Mouse (Mus musculus): ENCODE results near the gene Ttll8. TPM values are rescaled to one million over a fixed set of nuclear protein-coding genes. Genes with fewer than 3 reads are reported as not detected.

Gene Ttll8
- polyA plus RNA-seq (2016; fragmentation: Nextera tagmentation; extraction: Ambion mirVana): not detected in 2 replicates

DNA sequence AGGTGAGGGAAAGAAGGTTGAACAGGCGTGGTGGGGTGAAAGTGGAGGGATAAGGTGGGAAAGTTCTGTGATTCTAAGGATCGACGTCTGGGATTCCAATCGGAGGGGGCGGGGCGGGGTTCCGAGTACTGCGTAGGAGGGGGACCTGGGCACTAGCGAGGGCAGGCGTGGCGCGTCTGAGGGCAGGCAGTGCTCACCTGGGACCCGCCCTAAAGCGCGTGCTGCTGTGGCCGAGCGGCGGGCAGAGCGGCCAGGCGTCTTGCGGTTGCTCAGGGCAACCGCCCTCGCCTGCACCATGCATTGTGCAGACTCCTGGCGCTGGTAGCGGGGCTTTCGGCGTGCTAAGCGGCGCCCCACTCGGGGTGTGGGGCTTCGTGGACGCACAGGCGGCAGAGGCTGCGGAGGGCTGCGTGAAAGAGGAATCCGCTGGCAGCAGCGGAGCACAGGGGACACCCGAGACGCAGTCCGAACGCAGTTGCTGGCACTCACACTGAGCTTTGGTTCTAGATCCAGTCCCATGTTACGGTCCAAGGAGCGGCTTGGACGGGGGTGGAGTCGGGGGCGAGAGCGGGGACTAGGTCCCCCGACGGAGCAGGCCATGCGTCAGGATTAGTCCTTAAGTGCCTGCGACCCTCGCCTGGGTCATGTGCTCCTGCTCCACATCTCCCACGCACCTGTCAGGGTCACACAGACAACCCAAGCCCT lies at the start of gene Ttll8:
TSS of gene Ttll8 (minus strand) at position 51 of the 705 bp plus-strand sequence.
- no peak within 1 kb of the TSS for H3K27ac ChIP-seq (replicated peaks)
- H3K9me3 ChIP-seq: no peaks in the 10 kb centered on the region
- no peaks in the 10 kb centered on the region for H3K36me3 ChIP-seq (replicated peaks)
- H3K4me3 ChIP-seq: peak within 1 kb of the TSS; percentile 61
- H3K4me1 ChIP-seq: peaks cover 15% of the 10 kb centered on the region
- peaks cover 50% of the 10 kb centered on the region for H3K27me3 ChIP-seq (replicated peaks; ENCODE audit: low read depth, poor library complexity, severe bottlenecking)
- DNase-seq (ENCODE audit: low spot score): peak; percentile 50
- 5% methylated on average over 53 of the region's 53 CpGs for WGBS

DNA sequence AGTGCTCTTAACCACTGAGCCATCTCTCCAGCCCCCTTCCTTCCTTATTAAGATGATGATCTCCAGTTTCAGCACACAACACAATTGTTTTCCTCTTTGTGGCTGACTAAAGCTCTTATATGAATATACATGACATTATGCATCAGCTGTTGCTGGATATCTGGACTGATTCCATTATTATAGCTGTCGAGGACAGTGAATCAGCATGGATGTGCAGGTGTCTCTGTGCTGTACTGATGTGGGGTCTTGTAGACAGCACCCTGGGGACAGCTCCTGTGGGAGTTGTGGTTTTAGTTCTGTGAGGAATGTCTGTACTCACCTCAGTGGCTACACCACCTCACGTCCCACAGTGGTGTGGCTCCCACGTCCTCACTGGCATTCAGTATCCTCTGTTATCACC lies 47.0 kb upstream of the Ttll8 start:
- WGBS: 83% methylated on average over 3 of the region's 3 CpGs
- no peaks in the 10 kb centered on the region for H3K36me3 ChIP-seq (replicated peaks)
- H3K4me3 ChIP-seq: no peak overlapping the region
- H3K27ac ChIP-seq (replicated peaks): no peak overlapping the region
- H3K4me1 ChIP-seq: no peaks in the 10 kb centered on the region
- DNase-seq (ENCODE audit: low spot score): no peak
- no peaks in the 10 kb centered on the region for H3K27me3 ChIP-seq (replicated peaks; ENCODE audit: low read depth, poor library complexity, severe bottlenecking)
- H3K9me3 ChIP-seq: no peaks in the 10 kb centered on the region

DNA sequence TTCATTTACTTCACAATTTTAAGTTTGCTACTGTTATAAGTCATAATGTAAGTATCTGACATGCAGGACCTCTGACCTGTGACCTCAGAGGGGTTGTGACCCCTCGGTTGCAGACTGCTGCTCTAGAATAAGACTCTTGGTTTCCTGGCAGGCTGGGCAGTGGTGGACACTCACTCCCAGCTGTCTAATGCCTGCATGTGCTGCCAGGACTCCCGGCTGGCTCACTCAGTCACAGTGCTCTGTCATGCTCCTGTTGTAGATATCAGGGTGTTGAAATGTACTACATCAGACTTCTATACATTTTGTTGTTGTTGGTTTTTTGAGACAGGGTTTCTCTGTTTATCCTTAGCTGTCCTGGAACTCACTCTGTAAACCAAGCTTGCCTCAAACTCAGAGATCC lies 46.1 kb upstream of the Ttll8 start:
- DNase-seq (ENCODE audit: low spot score): no peak
- H3K27ac ChIP-seq (replicated peaks): no peak overlapping the region
- WGBS: 50% methylated on average over 2 of the region's 2 CpGs
- no peaks in the 10 kb centered on the region for H3K9me3 ChIP-seq
- no peaks in the 10 kb centered on the region for H3K36me3 ChIP-seq (replicated peaks)
- H3K4me1 ChIP-seq: no peaks in the 10 kb centered on the region
- H3K27me3 ChIP-seq (replicated peaks; ENCODE audit: low read depth, poor library complexity, severe bottlenecking): no peaks in the 10 kb centered on the region
- H3K4me3 ChIP-seq: no peak overlapping the region

DNA sequence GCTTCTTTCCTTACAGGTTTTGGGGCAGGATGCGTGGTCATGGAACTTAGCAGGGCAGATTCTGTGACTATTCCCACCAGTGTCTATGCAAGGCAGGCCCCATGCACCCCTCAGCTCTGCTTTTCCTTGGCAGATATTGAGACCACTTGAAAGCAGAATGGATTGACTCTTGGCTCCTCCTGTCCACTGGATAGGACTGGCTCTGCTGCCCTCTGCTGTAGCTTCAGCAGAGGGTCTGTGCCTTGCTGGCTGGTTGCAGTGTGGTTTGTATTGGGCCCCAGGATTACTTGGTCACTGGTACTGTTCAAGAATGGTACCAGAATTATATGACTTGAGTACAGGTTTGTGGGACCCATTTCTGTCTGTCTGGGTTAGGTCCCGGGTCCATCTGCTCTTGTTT lies 44.9 kb upstream of the Ttll8 start:
- Histone ChIP-seq H3K27me3 (replicated peaks; ENCODE audit: low read depth, poor library complexity, severe bottlenecking) (no peaks in the 10 kb centered on the region), H3K4me3 (no peak overlapping the region), H3K36me3 (replicated peaks) (no peaks in the 10 kb centered on the region), H3K27ac (replicated peaks) (no peak overlapping the region), H3K4me1 (no peaks in the 10 kb centered on the region), H3K9me3 (no peaks in the 10 kb centered on the region)
- no peak for DNase-seq (ENCODE audit: low spot score)
- WGBS: 79% methylated on average over 2 of the region's 2 CpGs

DNA sequence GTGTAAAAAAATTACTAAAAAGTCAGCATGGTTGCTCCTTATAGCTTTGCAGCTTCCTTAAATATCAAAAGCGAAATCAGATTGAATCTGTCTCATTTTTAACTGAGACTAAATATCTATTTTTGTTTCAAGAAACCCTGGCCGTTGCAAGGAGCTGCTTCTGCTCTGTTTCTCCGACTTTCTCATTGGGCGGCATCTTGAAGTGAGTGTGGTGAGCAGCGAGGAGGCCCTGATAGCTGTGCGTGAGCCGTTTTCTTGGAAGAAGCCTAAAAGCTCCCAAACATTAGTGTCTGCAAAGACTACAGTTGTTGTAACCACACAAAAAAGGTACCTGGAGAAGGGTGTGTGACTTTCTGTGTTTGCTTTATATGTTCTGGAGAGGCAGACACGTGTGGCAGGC lies 44.4 kb upstream of the Ttll8 start:
- no peak overlapping the region for H3K4me3 ChIP-seq
- no peaks in the 10 kb centered on the region for H3K27me3 ChIP-seq (replicated peaks; ENCODE audit: low read depth, poor library complexity, severe bottlenecking)
- H3K27ac ChIP-seq (replicated peaks): no peak overlapping the region
- no peaks in the 10 kb centered on the region for H3K4me1 ChIP-seq
- H3K9me3 ChIP-seq: no peaks in the 10 kb centered on the region
- 79% methylated on average over 8 of the region's 8 CpGs for WGBS
- H3K36me3 ChIP-seq (replicated peaks): no peaks in the 10 kb centered on the region
- DNase-seq (ENCODE audit: low spot score): no peak

DNA sequence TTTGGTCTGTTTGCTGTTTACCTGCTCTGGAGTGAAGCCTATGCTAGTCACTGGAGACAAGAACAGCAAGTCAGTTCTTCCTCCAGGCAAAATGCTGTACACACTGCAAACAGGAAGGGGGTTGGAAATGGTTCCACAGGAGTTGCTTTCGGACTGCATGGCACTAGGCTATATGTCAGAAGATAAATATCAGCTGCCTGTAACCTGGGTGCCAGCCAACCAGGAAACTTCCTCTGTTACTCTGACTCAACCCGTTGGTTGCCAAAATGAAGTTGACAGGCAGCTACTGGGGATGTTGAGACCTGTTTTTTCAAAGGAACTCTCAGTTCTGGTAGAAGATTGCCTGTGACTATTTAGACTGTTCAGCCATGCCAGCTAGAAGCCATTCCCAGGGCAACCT lies 35.0 kb upstream of the Ttll8 start:
- 76% methylated on average over 2 of the region's 2 CpGs for WGBS
- H3K36me3 ChIP-seq (replicated peaks): no peaks in the 10 kb centered on the region
- no peak overlapping the region for H3K4me3 ChIP-seq
- H3K9me3 ChIP-seq: no peaks in the 10 kb centered on the region
- no peak overlapping the region for H3K27ac ChIP-seq (replicated peaks)
- H3K4me1 ChIP-seq: no peaks in the 10 kb centered on the region
- DNase-seq (ENCODE audit: low spot score): no peak
- H3K27me3 ChIP-seq (replicated peaks; ENCODE audit: low read depth, poor library complexity, severe bottlenecking): no peaks in the 10 kb centered on the region

DNA sequence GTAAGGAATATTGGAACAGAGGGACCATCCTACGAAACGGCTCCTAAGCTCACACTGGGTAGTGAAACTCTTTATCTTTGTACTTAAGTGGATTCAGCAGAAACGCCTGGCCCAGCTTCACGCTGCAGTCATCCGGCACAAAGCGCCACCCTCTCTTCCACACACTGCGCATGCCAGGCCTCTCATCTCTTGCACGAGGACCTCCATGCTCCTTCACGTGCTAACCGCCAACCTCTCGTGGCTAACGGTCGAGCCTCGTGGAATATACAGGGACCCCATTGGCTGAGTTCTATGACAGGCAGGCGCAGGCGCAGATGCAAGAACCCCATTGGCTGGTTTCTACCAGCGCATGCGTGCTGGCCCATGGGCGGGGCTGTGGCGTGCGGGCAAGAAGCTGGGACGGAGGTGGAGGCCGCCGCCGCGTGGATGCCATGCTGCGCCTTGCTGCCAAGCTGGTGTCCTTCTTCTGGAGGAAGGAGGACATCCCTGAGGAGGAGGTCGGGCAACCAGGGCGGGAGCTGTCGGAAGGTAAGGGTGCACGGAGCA lies 28.4 kb upstream of the Ttll8 start, which contains the start of gene Mov10l1:
TSS of gene Mov10l1 (plus strand) at position 376 of the 546 bp plus-strand sequence.
- no peaks in the 10 kb centered on the region for H3K9me3 ChIP-seq

DNA sequence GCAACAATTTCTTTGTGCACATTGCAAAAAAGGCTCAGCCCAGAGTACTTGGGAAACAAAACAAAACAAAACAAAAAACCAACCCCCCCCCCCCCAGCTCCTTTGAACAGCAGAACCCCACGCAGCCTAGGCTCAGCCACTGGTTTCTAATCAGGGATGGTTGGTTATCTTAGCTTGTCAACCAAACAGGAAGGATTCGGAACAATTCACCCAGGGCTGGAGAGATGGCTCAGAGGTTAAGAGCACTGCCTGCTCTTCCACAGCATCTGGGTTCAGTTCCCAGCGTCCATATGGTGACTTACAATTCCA lies 24.9 kb upstream of the Ttll8 start:
- no peak for DNase-seq (ENCODE audit: low spot score)
- Histone ChIP-seq H3K36me3 (replicated peaks) (no peaks in the 10 kb centered on the region), H3K4me3 (no peak overlapping the region), H3K27me3 (replicated peaks; ENCODE audit: low read depth, poor library complexity, severe bottlenecking) (no peaks in the 10 kb centered on the region), H3K9me3 (no peaks in the 10 kb centered on the region), H3K4me1 (peaks cover 3% of the 10 kb centered on the region; the same call in 1 of the 2 replicates), H3K27ac (replicated peaks) (no peak overlapping the region; the same call in 1 of the 2 replicates)
- 53% methylated on average over 3 of the region's 3 CpGs for WGBS

More for the DNA sequence above, 28.4 kb upstream of the Ttll8 start, which contains the start of gene Mov10l1:
- Histone ChIP-seq H3K27me3 (replicated peaks; ENCODE audit: low read depth, poor library complexity, severe bottlenecking) (no peaks in the 10 kb centered on the region), H3K4me1 (peaks cover 3% of the 10 kb centered on the region; the same call in 1 of the 2 replicates), H3K36me3 (replicated peaks) (no peaks in the 10 kb centered on the region), H3K4me3 (no peak within 1 kb of the TSS), H3K27ac (replicated peaks) (no peak within 1 kb of the TSS)
- WGBS: 93% methylated on average over 31 of the region's 31 CpGs
- no peak for DNase-seq (ENCODE audit: low spot score)

DNA sequence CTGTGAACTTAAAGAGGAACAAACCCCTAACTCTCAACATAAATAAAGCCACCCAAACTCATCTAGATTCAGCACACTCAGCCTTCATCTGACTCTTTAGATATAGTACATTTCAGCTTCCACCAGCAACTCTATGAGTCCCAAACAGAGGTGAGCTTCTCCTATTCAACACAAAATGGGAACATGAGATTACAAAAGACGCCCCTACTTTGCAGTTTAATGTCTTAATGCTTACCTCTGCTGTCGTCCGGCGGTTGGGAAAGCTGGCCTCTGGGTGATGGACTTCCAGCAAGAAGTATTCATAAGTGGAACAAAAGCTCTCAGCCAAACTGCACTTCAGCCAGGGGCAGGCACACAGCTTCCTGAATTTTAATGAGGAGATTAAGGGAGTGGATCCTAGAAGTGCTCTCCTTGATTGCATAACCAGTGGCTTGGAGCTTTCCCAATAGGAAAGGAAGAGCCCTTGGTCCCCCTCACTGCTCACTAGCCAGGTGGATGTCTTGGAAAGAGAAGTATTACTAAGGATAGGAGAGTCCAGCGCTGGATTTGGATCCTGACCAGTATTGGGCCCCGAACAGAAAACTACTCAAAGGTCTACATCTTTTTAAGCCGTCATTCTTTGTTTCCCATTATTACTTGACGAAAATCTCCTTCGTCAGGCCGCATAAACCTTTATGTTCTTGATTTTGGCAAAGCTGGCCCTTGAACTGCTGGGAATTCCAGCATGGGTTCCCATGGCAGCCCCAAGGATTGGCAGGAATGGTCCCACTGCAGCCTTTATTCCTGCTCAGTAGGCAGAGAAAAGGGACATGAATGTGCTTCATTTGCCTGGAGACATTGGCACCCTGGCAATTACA lies 24.3 kb upstream of the Ttll8 start, which contains the start of gene Mlc1:
TSS of gene Mlc1 (minus strand) at position 727 of the 857 bp plus-strand sequence.
- H3K36me3 ChIP-seq (replicated peaks): no peaks in the 10 kb centered on the region
- no peaks in the 10 kb centered on the region for H3K27me3 ChIP-seq (replicated peaks; ENCODE audit: low read depth, poor library complexity, severe bottlenecking)
- H3K4me1 ChIP-seq: peaks cover 3% of the 10 kb centered on the region; the same call in 1 of the 2 replicates
- peak within 1 kb of the TSS; percentile 31; the same call in 1 of the 2 replicates for H3K27ac ChIP-seq (replicated peaks)
- H3K9me3 ChIP-seq: no peaks in the 10 kb centered on the region
- no peak within 1 kb of the TSS for H3K4me3 ChIP-seq
- 63% methylated on average over 10 of the region's 10 CpGs for whole genome bisulfite sequencing
- DNase-seq (ENCODE audit: low spot score): no peak

DNA sequence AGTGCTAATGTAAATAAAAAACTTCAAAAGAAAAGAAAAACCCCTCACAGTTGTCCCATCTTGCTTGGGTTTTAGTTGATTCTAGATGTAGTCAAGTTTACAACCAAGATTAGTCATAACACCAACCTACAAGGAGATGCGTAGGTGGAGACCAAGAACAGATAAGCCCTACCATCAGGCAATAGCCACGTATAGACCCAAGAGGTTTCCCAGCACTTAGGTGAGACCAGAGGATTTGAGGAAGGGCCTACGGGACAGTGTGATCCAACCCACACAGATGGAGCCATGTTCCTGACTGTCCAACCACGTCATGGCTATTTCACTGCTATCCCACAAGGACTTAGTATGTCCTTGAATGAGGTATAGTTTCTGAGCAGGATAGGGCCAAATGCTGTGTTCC lies 18.1 kb upstream of the Ttll8 start:
- Histone ChIP-seq H3K4me3 (no peak overlapping the region), H3K4me1 (no peaks in the 10 kb centered on the region), H3K27me3 (replicated peaks; ENCODE audit: low read depth, poor library complexity, severe bottlenecking) (no peaks in the 10 kb centered on the region), H3K36me3 (replicated peaks) (no peaks in the 10 kb centered on the region), H3K9me3 (no peaks in the 10 kb centered on the region), H3K27ac (replicated peaks) (no peak overlapping the region)
- no peak for DNase-seq (ENCODE audit: low spot score)
- 91% methylated on average over 4 of the region's 4 CpGs for WGBS

DNA sequence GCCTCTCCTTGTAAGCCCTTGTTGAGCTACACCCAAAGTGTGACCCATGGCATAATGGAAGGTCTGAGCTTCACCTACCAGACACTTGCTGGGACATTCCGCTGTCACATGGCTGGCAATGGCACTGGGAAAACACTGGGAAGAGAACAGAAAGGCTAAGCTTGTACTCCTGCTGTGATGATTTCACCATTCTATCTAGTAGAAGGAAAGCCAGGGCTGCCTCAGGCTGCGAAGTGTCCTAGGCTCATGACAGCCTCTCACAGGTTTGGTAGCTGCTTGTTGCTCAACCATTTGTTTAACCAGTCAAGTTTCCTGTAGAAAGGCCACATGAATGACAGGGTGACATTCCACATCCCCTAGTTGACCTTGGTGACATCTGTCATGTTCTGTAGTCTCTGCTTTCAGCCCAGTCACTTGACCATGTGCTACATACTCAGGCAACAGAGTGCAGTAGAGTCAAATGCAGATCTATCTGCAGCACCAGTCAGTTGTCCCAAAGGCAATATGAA lies 9.9 kb upstream of the Ttll8 start:
- H3K9me3 ChIP-seq: no peaks in the 10 kb centered on the region
- H3K27ac ChIP-seq (replicated peaks): no peak overlapping the region
- WGBS: 88% methylated on average over 2 of the region's 2 CpGs
- H3K36me3 ChIP-seq (replicated peaks): no peaks in the 10 kb centered on the region
- DNase-seq (ENCODE audit: low spot score): no peak
- H3K4me1 ChIP-seq: no peaks in the 10 kb centered on the region
- no peak overlapping the region for H3K4me3 ChIP-seq
- no peaks in the 10 kb centered on the region for H3K27me3 ChIP-seq (replicated peaks; ENCODE audit: low read depth, poor library complexity, severe bottlenecking)

DNA sequence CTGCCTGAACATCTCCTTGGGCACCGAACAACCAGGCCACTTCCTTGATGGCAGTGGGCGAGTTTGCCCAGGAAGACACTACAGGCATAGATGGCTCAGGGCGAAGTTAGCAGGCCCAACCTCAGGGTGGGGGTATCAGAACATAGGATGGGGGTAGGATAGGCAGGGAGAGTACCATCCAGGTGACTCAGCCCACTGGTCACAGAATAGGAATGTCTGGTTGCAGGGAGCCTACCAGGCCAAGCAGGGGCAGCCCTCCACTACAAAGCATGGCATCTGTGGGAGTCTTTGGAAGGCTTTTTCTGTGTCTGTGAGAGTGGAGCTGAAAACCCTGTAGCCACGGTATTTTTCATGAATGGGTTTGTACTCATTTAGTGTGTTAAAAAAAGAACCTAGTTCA lies 3.3 kb upstream of the Ttll8 start:
- no peak overlapping the region for H3K4me3 ChIP-seq
- H3K36me3 ChIP-seq (replicated peaks): no peaks in the 10 kb centered on the region
- peaks cover 47% of the 10 kb centered on the region for H3K27me3 ChIP-seq (replicated peaks; ENCODE audit: low read depth, poor library complexity, severe bottlenecking)
- peaks cover 15% of the 10 kb centered on the region for H3K4me1 ChIP-seq
- DNase-seq (ENCODE audit: low spot score): no peak
- H3K27ac ChIP-seq (replicated peaks): no peak overlapping the region
- H3K9me3 ChIP-seq: no peaks in the 10 kb centered on the region
- 82% methylated on average over 4 of the region's 4 CpGs for WGBS
